In the genomic region with DNA sequence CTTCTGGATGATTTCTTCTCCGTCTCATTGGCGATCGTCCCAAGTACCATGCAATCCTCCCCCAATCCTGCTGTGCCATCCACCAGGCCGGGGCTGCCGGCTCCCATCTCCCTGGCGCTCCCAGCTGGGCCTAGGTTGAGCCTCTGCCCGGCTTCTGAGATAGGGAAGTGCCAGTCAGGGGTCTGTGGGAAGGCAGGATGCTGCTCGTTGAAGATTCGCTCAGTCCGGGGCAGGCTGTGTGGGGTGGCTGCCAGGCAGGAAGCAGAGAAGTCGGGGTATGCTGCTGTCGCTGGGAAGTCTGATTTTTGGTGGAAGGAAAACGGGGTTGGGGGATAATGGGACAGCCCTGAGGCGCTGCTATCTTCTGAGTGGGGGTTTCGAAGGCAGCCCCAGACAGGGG, we compare ENCODE assay signal across 9 mouse cellular contexts. TPM values are rescaled to one million over a fixed set of nuclear protein-coding genes. Genes with fewer than 3 reads are reported as not detected.
A peak's percentile ranks its signal among the peaks of the same experiment; 100 is the strongest.
DNase-seq lines count a peak whose midpoint lies in the region; ATAC-seq and TF ChIP-seq lines count a peak whose summit lies in the region.
"Had no signal": no experiment of that assay in that cellular context is flagged by ENCODE, and none has a peak within 500 bp of the region (broad histone marks: within the 10 kb centered on the region; RNA-seq: fewer than 3 reads in every experiment).

No protein-coding gene starts in this region.

- peaks cover 21% of the 10 kb centered on the region for H3K27me3 ChIP-seq in neural tube, embryonic 12.5 days (replicated peaks)
- peaks cover 4% of the 10 kb centered on the region; the same call in 1 of the 2 replicates for H3K27me3 ChIP-seq in stomach, embryonic 16.5 days (ENCODE audit: control insufficient read depth, insufficient read depth, low read length)
- peaks cover 3% of the 10 kb centered on the region; the same call in 1 of the 2 replicates for H3K27me3 ChIP-seq in thymus, adult 2 months (ENCODE audit: control insufficient read depth, insufficient read depth, low read length)

- H3K4me1 ChIP-seq in neural tube, embryonic 12.5 days, result peaks cover 40% of the 10 kb centered on the region
- peaks cover 30% of the 10 kb centered on the region for H3K4me1 ChIP-seq in stomach, embryonic 16.5 days (ENCODE audit: control insufficient read depth, insufficient read depth, low read length)
- no peaks in the 10 kb centered on the region for H3K4me1 ChIP-seq in thymus, adult 2 months (replicated peaks; ENCODE audit: control insufficient read depth, insufficient read depth, low read length)

- H3K9me3 ChIP-seq in neural tube, embryonic 12.5 days, result no peaks in the 10 kb centered on the region
- no peaks in the 10 kb centered on the region for H3K9me3 ChIP-seq in stomach, embryonic 16.5 days (replicated peaks; ENCODE audit: control insufficient read depth, low read length)

- DNase-seq in gastrocnemius, adult 2 months, result no peak
- no peak for DNase-seq in gastrocnemius, postnatal 10 days
- no peak for DNase-seq in neural tube, embryonic 10.5 days (ENCODE audit: extremely low spot score, low spot score)
- DNase-seq in kidney, postnatal 10 days, result peak; percentile 66
- DNase-seq in thymus, adult 2 months, result no peak
- DNase-seq in layer of hippocampus, adult 2 months (ENCODE audit: low spot score in 2 of 2), result no peak

- TF ChIP-seq CTCF in gastrocnemius, adult 2 months (IDR thresholded peaks at IDR 0.05), result no peak
- TF ChIP-seq CTCF in thymus, adult 2 months (IDR thresholded peaks at IDR 0.05; ENCODE audit: borderline replicate concordance, control insufficient read depth, extremely low read depth, insufficient read depth, low read length, poor library complexity), result no peak
- TF ChIP-seq CTCF in layer of hippocampus, adult 2 months (conservative IDR thresholded peaks at IDR 0.05), result no peak

- no peak for ATAC-seq in neural tube, embryonic 12.5 days (ENCODE audit: low FRiP score, low read depth)
- no peak for ATAC-seq in stomach, embryonic 16.5 days (ENCODE audit: insufficient read depth, low FRiP score)
- ATAC-seq: midbrain, embryonic 16.5 days had no signal

- H3K4me2 ChIP-seq in neural tube, embryonic 12.5 days (replicated peaks), result no peak overlapping the region; the same call in 1 of the 2 replicates
- peak overlapping the region; percentile 17; the same call in 1 of the 2 replicates for H3K4me2 ChIP-seq in stomach, embryonic 16.5 days (ENCODE audit: low read depth, low read length)

- H3K4me3 ChIP-seq in gastrocnemius, adult 2 months, result peak overlapping the region; percentile 67
- 0 out of 2 replicates have a peak overlapping the region, but pooled peaks have one; percentile 16 for H3K4me3 ChIP-seq in neural tube, embryonic 12.5 days
- no peak overlapping the region for H3K4me3 ChIP-seq in stomach, embryonic 16.5 days (replicated peaks; ENCODE audit: low read length)
- no peak overlapping the region for H3K4me3 ChIP-seq in thymus, adult 2 months (ENCODE audit: control insufficient read depth, insufficient read depth, low read length)
- no peak overlapping the region for H3K4me3 ChIP-seq in layer of hippocampus, adult 2 months

- H3K27ac ChIP-seq in gastrocnemius, adult 2 months, result peak overlapping the region; percentile 85
- H3K27ac ChIP-seq in neural tube, embryonic 12.5 days, result no peak overlapping the region
- no peak overlapping the region for H3K27ac ChIP-seq in stomach, embryonic 16.5 days (ENCODE audit: low read length)
- no peak overlapping the region; the same call in 1 of the 2 replicates for H3K27ac ChIP-seq in thymus, adult 2 months (ENCODE audit: control insufficient read depth, insufficient read depth, low read length)
- H3K27ac ChIP-seq in layer of hippocampus, adult 2 months, result no peak overlapping the region

- no peak overlapping the region for H3K9ac ChIP-seq in neural tube, embryonic 12.5 days
- H3K9ac ChIP-seq in stomach, embryonic 16.5 days (ENCODE audit: low read length), result no peak overlapping the region

- intact Hi-C loops in gastrocnemius, adult 2 months (cut with DNase I), result loop anchor here (5.0 kb wide), 1 partner anchor 41 kb away; no protein-coding TSS in a partner anchor

- no peak for TF ChIP-seq POLR2A in thymus, adult 2 months (IDR thresholded peaks at IDR 0.05; ENCODE audit: control insufficient read depth, extremely low read depth, insufficient read depth, low read length, poor library complexity)

- H3K36me3 ChIP-seq in neural tube, embryonic 12.5 days, result no peaks in the 10 kb centered on the region
- H3K36me3 ChIP-seq in stomach, embryonic 16.5 days (ENCODE audit: control insufficient read depth, insufficient read depth, low read length), result no peaks in the 10 kb centered on the region
- no peaks in the 10 kb centered on the region for H3K36me3 ChIP-seq in thymus, adult 2 months (ENCODE audit: control insufficient read depth, insufficient read depth, low read length)

- 38% methylated on average over 15 of the region's 15 CpGs for WGBS in neural tube, embryonic 12.5 days
- WGBS in stomach, embryonic 16.5 days, result 34% methylated on average over 15 of the region's 15 CpGs
- WGBS in thymus, adult 2 months, result 29% methylated on average over 15 of the region's 15 CpGs

RNA-seq across cellular contexts. Expression of gene Meox1, which starts 0.6 kb away (rescaled TPM):
- total RNA-seq in gastrocnemius, adult 2 months (2021), result 1 to 10 TPM; 1.1 to 4.7 TPM
- total RNA-seq in gastrocnemius, postnatal 10 days (2021), result 10 to 100 TPM; 11.7 to 12.3 TPM
- polyA plus RNA-seq in neural tube, embryonic 12.5 days (2016; fragmentation: Nextera tagmentation; extraction: Ambion mirVana), result 5.4 and 8.0 TPM in 2 replicates
- 5.2 and 6.0 TPM in 2 replicates for polyA plus RNA-seq in stomach, embryonic 16.5 days (2015; fragmentation: Nextera tagmentation; extraction: Ambion mirVana)
- polyA plus RNA-seq in thymus, adult 2 months (2012; rRNA removed), result 1.9 and 2.1 TPM in 2 replicates
- total RNA-seq in layer of hippocampus, adult 2 months (2021), result under 1 TPM; 0.71 to 0.74 TPM

Comparison
In these comparisons a context has a peak if more than half of its experiments do, and no peak if none do; other contexts are left out.
1. H3K4me3 ChIP-seq: peak in gastrocnemius, adult 2 months (single experiment) and neural tube, embryonic 12.5 days (single experiment); none in stomach, embryonic 16.5 days (single experiment), thymus, adult 2 months (single experiment) and layer of hippocampus, adult 2 months (single experiment).